In the genomic region with DNA sequence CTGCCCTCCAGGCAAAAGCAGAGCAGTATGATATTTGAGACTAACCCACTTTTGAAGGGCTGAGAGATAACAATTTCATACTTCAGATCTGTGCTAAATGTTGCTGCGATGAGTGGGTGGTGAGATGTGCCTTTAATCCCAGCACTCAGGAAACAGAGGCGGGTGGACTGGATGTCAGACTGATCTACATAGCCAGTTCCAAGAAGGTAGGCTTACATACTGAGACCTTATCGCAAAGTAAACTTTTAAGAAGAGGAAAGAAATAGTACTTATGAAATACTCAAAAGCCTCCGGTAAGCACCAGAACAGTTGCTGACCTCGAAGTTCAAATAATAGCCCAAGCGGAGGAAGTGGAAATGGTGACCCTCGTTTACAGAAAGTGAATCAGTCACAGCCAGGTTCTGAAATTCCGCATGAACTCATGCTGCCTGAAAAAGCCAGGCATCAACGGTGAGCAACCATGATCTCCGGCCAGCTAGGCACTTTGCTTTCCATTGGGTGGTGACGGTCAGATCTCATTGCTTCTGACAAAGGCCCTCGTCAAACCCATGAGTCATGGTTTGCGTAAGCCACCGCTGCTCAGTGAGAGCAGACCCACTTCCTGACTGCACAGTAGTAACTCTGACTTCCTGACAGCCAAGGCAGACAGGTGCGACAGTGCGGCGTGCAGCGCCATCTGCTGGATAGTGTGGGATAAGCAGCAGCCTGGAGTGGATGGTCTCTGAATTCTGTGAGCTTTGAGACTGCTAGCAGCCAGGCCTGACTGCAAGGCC, we compare ENCODE assay signal across 8 mouse cellular contexts. TPM values are rescaled to one million over a fixed set of nuclear protein-coding genes. Genes with fewer than 3 reads are reported as not detected.
A peak's percentile ranks its signal among the peaks of the same experiment; 100 is the strongest.
DNase-seq lines count a peak whose midpoint lies in the region; ATAC-seq and TF ChIP-seq lines count a peak whose summit lies in the region.

No protein-coding gene starts in this region.

- H3K9me3 ChIP-seq in heart, embryonic 12.5 days (replicated peaks): no peaks in the 10 kb centered on the region
- H3K9me3 ChIP-seq in kidney, postnatal 0 days (replicated peaks; ENCODE audit: low read length): no peaks in the 10 kb centered on the region
- no peaks in the 10 kb centered on the region for H3K9me3 ChIP-seq in liver, embryonic 11.5 days (ENCODE audit: control insufficient read depth, low read length)
- no peaks in the 10 kb centered on the region for H3K9me3 ChIP-seq in stomach, embryonic 14.5 days (ENCODE audit: control insufficient read depth, low read depth, low read length)

- no peaks in the 10 kb centered on the region for H3K36me3 ChIP-seq in heart, embryonic 12.5 days
- H3K36me3 ChIP-seq in kidney, postnatal 0 days (ENCODE audit: insufficient read depth, low read length): no peaks in the 10 kb centered on the region
- no peaks in the 10 kb centered on the region for H3K36me3 ChIP-seq in liver, embryonic 11.5 days (ENCODE audit: control insufficient read depth, insufficient read depth, low read length)
- no peaks in the 10 kb centered on the region for H3K36me3 ChIP-seq in stomach, embryonic 14.5 days (ENCODE audit: control insufficient read depth, insufficient read depth, low read length)

- H3K27ac ChIP-seq in heart, embryonic 12.5 days (ENCODE audit: poor library complexity, severe bottlenecking): no peak overlapping the region
- no peak overlapping the region for H3K27ac ChIP-seq in kidney, postnatal 0 days
- peak overlapping the region; percentile 64; the same call in 1 of the 2 replicates for H3K27ac ChIP-seq in liver, embryonic 11.5 days (ENCODE audit: low read depth, low read length)
- H3K27ac ChIP-seq in stomach, embryonic 14.5 days (ENCODE audit: low read length): no peak overlapping the region; the same call in 1 of the 2 replicates

- no peaks in the 10 kb centered on the region for H3K27me3 ChIP-seq in heart, embryonic 12.5 days (replicated peaks)
- H3K27me3 ChIP-seq in kidney, postnatal 0 days (ENCODE audit: insufficient read depth, low read length): no peaks in the 10 kb centered on the region
- H3K27me3 ChIP-seq in liver, embryonic 11.5 days (replicated peaks; ENCODE audit: control insufficient read depth, insufficient read depth, low read length): no peaks in the 10 kb centered on the region
- H3K27me3 ChIP-seq in stomach, embryonic 14.5 days (ENCODE audit: control insufficient read depth, insufficient read depth, low read length): no peaks in the 10 kb centered on the region

- peak overlapping the region; percentile 29 for H3K4me3 ChIP-seq in heart, embryonic 12.5 days
- H3K4me3 ChIP-seq in kidney, postnatal 0 days (replicated peaks; ENCODE audit: low read depth, low read length): peak overlapping the region; percentile 9; the same call in 1 of the 2 replicates
- H3K4me3 ChIP-seq in liver, embryonic 11.5 days (ENCODE audit: low read depth, low read length): peak overlapping the region; percentile 26
- H3K4me3 ChIP-seq in stomach, embryonic 14.5 days (ENCODE audit: low read depth, low read length): peak overlapping the region; percentile 15; the same call in 1 of the 2 replicates

- 22% methylated on average over 18 of the region's 18 CpGs for WGBS in heart, embryonic 12.5 days
- WGBS in kidney, postnatal 0 days: 25% methylated on average over 18 of the region's 18 CpGs
- WGBS in liver, embryonic 11.5 days: 23% methylated on average over 18 of the region's 18 CpGs
- 21% methylated on average over 18 of the region's 18 CpGs for WGBS in stomach, embryonic 14.5 days

- H3K9ac ChIP-seq in heart, embryonic 12.5 days: no peak overlapping the region
- no peak overlapping the region for H3K9ac ChIP-seq in kidney, postnatal 0 days (ENCODE audit: low read depth, low read length)
- H3K9ac ChIP-seq in liver, embryonic 11.5 days (ENCODE audit: low read depth, low read length): peak overlapping the region; percentile 10; the same call in 1 of the 2 replicates
- H3K9ac ChIP-seq in stomach, embryonic 14.5 days (replicated peaks; ENCODE audit: low read depth, low read length): no peak overlapping the region

- peak overlapping the region; percentile 56 for H3K4me2 ChIP-seq in heart, embryonic 12.5 days
- peak overlapping the region; percentile 54 for H3K4me2 ChIP-seq in kidney, postnatal 0 days (ENCODE audit: low read length)
- peak overlapping the region; percentile 64 for H3K4me2 ChIP-seq in liver, embryonic 11.5 days
- peak overlapping the region; percentile 40 for H3K4me2 ChIP-seq in stomach, embryonic 14.5 days (replicated peaks; ENCODE audit: low read depth, low read length)

- DNase-seq in B cell, adult 2 months: peak; percentile 94
- DNase-seq in brain, adult 2 months (ENCODE audit: low read depth, low spot score): peak; percentile 92
- peak; percentile 89 for DNase-seq in kidney, postnatal 0 days (ENCODE audit: low spot score)
- peak; percentile 87 for DNase-seq in liver, embryonic 11.5 days (ENCODE audit: low spot score)
- peak; percentile 94 for DNase-seq in naive thymus-derived CD4-positive, alpha-beta T cell, adult 2 months (ENCODE audit: low read depth)

- ATAC-seq in erythroblast, adult 5-6 weeks (replicated peaks; ENCODE audit: low FRiP score, poor library complexity, severe bottlenecking): peak; percentile 91
- peak; percentile 97 for ATAC-seq in heart, embryonic 12.5 days (ENCODE audit: insufficient number of reproducible peaks, low FRiP score)
- ATAC-seq in kidney, postnatal 0 days (replicated peaks; ENCODE audit: low FRiP score, low read depth): peak; percentile 98
- peak; percentile 99 for ATAC-seq in liver, embryonic 11.5 days (replicated peaks; ENCODE audit: low FRiP score)
- ATAC-seq in stomach, embryonic 14.5 days (ENCODE audit: insufficient number of reproducible peaks, insufficient read depth, low FRiP score, low read depth): peak; percentile 97

- peak; percentile 99 for TF ChIP-seq CTCF in kidney, postnatal 0 days (IDR thresholded peaks at IDR 0.05; ENCODE audit: low read depth)

- H3K4me1 ChIP-seq in heart, embryonic 12.5 days (replicated peaks): no peaks in the 10 kb centered on the region
- H3K4me1 ChIP-seq in kidney, postnatal 0 days (replicated peaks; ENCODE audit: insufficient read depth, low read length): no peaks in the 10 kb centered on the region
- H3K4me1 ChIP-seq in liver, embryonic 11.5 days (replicated peaks; ENCODE audit: control insufficient read depth, insufficient read depth, low read length): peaks cover 9% of the 10 kb centered on the region; the same call in 1 of the 2 replicates
- H3K4me1 ChIP-seq in stomach, embryonic 14.5 days (ENCODE audit: control insufficient read depth, insufficient read depth, low read length): no peaks in the 10 kb centered on the region

RNA-seq across cellular contexts. Expression of a gene that starts 42.1 kb away (rescaled TPM):
- total RNA-seq in erythroblast, adult 5-6 weeks (2015; ENCODE audit: low replicate concordance): 94.9 and 109 TPM in 2 replicates
- total RNA-seq in erythroblast, adult 5-6 weeks (2017; ENCODE audit: low replicate concordance): 49.8 and 70.8 TPM in 2 replicates
- 92.3 and 96.6 TPM in 2 replicates for polyA plus RNA-seq in heart, embryonic 12.5 days (2016; fragmentation: Nextera tagmentation; extraction: Ambion mirVana)
- polyA plus RNA-seq in kidney, postnatal 0 days (2015; fragmentation: Nextera tagmentation; extraction: Ambion mirVana): 67.5 and 72.1 TPM in 2 replicates
- polyA plus RNA-seq in liver, embryonic 11.5 days (2014; fragmentation: Nextera tagmentation; extraction: Ambion mirVana): 30.1 and 33.1 TPM in 2 replicates
- polyA plus RNA-seq in stomach, embryonic 14.5 days (2014; fragmentation: Nextera tagmentation; extraction: Ambion mirVana): 79.6 and 82.4 TPM in 2 replicates
